Mouse (Mus musculus): ENCODE measurements at regions not wholly inside any gene's neighbourhood (a gene's known extent, or its start where the extent isn't known, plus 50 kb on each side); places are given as distances from the start of the nearest gene placed in this dataset.

DNA sequence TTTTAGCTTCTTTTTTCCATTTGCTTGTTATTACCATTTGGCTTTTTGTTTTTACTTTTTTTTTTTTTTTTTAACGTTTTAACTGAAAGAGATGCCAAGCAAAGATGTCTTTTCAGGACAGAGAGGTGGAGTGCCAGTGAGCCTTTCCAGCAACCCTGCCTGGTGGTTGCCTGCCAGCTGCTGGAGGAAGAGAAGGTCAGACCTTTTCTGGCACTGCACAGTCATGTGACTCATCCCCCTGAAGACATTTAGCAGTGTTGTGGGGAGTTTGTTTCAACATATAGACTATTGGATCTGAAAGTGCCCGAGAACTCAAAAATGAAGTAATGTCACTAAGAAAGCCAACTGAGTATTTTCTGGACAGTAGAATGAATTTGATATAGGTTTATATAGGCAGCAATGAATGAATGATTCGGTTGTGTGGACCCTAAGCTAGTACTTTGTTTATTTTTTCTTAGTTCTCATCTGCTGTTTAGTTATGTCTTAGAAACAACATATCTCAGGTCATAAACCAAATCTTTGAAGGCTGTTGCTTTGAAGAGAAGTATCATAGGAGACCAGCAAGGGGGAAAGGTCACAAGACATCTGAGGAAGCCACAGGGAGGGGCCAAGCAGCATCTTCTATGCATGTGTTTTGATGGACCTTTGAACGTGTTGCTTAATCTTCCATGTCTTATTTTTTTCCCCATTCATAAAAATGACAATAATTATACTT is 604.2 kb downstream of the Ptprc start:
- no peak for DNase-seq (ENCODE audit: low read depth, low spot score)

DNA sequence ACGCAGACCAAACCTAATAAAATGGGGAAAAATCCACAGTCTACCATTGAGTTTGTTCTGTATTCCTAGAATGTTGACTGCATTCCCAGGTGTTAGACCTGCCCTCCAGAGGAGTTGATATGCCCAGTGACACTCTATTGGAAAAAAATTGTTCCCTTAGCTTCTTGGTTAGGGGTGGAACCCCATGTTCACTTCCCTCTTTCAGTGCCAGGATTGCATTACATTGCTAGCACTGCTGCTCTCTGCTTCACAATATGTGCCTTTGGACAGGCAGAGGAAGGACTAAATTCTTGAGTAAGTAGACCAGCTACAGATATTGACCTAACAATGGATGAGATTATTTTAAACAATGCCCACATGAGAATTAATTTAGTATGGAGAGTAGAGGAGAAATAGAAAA is 607.3 kb upstream of the Nr5a2 start:
- DNase-seq (ENCODE audit: low read depth, low spot score): no peak

DNA sequence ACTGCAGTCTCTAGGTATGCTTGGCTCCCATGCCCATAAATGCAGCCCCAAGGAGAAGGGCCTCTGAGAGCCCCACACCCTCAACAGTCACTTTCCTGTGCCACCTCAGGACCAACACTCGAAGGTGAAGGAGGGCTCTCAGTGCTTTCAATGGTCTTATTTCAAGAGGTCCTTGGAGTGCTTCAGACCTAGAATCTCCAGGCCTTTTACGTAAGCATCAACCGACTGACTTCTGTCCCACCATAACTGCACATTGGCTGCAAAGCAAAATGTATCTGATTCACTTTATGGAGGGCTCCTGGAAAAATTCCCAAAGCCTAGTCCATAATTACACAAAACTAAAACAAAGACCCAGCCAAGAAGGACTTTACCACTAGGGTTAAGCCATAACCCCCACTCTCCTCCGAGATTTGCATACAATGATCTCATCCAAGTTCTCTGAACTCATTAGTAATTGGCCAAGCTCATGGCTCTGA is 605.4 kb upstream of the Nr5a2 start:
- no peak for DNase-seq (ENCODE audit: low read depth, low spot score)

DNA sequence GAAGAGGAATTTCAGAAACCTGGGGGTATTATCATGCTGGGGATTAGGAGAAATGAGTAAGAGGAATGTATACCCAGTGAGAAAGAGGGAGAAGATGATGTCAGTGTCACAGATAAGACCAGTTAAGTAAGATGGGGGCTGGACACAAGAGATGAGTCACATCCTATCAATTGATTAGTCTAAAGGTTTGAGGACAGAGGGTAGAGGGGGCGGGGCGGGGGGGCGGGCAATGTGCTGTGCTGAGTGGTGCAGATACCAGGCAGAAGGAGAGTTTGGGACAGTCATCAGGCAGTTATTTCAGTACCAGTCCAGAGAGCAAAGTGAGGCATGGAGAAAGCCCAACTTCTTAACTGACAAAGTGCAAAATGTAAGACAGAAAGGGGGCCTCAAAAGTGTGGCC is 601.4 kb upstream of the Nr5a2 start:
- DNase-seq (ENCODE audit: low read depth, low spot score): no peak

DNA sequence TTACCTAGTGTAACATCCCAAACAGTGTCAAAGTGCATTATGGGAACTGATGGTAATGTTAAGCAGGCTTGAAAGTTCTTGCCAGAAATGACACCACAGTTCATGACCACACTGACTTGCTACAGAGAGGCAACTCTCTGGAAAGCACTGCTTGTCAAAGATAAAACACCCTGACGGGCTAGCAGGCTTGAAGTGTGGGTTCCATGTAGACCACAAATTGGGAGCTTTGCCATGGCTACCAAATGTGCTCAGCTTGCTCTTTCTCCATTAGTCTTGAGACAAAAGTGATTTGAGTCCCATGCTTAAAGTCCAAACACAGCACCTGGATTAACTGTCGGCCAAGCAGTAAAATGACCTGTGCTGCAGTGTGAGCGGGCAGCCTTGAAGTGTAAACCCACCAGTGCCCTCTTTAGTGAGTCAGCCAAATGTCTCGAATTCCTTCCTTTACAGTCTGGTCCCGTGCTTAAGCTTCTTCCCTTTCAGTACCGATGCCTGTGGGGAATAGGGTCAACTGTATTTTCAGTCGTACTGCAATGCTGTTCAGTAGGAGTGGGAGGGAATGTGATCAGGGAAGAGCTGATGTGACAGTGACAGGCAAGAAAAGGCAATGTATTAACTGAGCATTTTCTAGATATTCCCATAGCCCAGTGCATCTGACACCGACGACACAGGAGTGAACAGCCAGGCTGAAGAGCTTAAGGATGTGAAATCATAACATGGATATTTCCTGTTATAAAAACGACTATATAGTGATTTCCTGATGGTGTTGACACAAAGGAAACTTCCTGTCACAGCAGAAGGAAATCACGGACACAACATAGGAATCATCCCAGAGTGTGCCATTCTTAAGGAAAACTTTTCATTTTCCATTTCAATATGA is 600.4 kb upstream of the Nr5a2 start:
- DNase-seq (ENCODE audit: low read depth, low spot score): no peak

DNA sequence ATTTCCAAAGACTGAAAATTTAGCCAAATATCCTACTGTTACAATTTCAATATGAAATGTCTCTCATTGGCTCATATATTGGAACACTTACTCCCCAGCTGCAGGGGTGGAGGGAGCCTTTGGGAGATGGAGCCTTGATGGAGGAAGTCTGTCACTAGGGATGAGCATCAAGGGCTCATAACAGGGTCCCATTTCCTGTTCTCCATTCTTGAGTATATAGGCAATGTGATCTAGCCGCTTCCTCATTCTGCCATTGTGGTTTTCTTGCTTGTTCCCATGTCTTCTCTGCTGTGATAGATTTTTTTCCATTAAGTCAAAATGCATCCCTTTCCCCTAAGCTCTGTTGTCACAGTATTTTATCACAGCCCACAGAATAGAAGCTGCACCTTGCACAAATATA is 589.4 kb upstream of the Nr5a2 start:
- no peak for DNase-seq (ENCODE audit: low read depth, low spot score)

DNA sequence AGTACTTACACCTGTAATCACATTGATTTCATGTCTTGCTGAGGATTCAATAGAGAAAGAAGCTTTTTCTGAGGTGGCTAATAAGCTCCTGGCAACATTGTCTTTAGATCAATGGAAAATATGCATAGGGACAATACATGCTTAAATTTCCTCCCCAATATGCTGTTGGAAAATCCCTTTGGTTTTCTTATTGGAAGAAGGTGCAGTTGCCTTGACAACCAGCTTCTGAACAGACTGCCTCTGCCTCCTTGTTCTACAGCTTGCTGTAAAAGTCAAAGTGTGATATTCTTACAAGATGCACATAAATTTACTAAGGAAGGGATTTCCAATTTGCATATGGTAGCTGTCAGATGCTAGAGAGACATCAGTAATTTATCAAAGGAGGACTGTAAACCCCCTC is 585.4 kb upstream of the Nr5a2 start:
- no peak for DNase-seq (ENCODE audit: low read depth, low spot score)

DNA sequence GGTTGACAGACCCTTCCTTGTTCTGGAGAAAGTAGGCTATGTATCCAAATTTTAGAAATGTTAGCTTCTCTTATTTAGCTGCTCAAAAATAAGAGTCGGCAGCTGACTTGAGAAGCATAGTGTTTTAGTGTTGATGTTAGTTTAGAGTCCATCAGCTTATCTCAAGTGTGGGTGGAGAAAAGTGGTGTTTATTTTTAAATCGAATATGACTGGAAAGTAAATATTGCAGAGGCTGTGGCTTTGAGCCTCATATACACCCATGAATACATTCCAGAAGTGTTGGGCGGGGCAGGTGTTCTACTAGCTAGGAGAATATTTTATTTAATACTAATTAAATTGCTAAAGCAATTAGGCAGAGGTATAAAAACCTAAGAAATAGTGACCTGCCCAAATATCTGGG is 583.6 kb upstream of the Nr5a2 start:
- no peak for DNase-seq (ENCODE audit: low read depth, low spot score)

DNA sequence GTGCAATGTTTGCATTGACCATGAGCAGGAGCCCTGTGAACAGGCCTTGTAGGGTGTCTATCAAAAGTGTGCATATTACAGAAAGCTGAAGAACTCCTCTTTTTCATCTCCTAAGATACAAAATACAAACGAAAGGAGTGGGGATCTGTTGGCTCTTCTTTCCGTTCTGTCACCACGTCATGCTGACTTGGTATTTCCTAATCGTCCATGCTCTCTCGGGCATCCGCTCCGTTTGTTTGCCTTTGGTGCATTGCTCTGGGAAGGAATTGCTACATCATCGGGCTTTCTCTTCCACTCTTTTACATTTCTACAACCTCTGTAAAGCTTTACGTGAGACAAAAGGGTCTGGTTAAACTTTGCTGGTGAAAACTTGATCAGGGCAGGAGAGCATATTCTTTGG is 581.2 kb upstream of the Nr5a2 start:
- no peak for DNase-seq (ENCODE audit: low read depth, low spot score)

DNA sequence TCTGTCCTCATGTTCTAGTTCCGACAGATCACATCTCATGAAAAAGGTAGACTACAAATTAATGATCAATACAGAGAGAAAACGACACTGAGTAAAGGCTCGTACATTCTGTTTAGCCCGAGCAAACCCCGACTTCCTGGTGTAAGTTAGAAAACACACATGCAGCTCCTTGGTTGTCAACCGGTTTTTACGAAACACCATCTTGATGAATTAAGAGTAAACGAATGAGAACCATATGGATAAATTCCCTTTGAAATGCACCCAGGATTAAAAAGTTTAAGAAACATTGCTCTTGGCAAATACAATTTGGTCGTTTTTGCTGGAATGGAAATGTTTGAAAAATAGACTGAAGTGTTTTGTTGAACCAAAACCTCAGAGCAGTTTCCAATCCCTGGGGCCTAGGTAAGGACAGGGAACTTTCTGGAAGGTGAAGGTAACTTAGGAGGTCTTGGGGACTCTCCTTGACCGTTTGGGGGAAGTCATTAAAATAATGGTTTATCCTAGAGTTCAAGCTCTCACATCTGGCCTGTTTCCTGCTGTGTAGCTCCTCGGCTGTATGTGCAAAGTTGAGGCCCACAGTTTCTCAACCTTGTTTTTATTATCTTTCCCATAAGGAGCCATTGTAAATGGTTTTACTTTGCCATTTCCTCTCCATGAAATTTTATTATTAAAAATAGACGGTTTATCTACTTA is 579.3 kb upstream of the Nr5a2 start:
- DNase-seq (ENCODE audit: low read depth, low spot score): no peak

DNA sequence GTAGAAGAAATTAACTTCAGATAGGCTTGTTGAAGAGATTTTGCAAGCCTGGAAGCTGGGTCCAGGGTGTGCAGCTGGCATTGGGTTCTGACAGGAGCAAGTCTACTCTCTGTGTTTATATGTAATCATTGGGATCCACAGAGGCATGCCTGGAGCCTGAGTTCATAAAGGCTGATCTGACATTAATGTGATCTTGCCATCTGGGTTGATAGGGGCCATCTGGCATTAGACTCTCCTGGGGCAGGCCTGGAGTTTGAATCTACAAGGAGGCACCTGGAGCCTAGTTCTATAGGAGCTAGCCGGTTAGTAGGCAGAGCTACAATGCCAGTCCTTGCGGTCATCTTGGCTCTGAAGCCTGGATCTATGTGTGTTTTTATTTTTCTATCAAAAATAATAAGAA is 554.5 kb upstream of the Nr5a2 start:
- no peak for DNase-seq (ENCODE audit: low read depth, low spot score)

DNA sequence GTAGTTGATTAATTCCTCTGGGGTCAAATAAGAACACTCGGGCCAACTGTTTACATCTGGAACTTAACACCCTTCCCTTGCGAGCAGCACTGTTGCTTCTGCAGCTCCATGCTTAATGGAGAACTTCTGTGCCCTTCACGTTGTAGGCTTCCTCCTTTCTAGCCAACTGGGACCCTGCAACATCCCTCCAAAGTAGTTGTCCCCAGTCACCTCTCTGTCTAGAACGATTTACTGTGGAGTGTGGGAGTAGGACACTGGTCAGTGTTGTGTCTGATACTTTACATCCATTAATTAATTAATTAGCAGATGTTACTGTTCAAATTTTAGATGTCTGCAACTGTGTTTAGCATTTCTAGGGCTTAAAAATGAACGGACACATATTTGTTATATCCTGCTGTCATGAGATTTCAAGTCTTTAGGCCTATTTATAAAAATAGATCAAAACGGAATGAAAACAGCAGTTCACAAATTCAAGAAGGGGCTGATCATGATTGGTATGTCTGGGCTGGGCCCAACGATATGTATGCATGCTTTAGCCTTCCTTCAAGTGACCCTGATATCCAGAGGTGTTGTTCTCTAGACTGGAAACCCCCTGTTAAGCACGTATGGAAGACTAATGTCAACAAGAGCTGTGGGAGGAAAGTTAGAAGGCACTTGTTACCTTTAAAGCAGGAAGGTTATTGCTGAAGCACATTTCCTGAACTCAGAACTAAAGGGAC is 543.6 kb upstream of the Nr5a2 start:
- DNase-seq (ENCODE audit: low read depth, low spot score): no peak

DNA sequence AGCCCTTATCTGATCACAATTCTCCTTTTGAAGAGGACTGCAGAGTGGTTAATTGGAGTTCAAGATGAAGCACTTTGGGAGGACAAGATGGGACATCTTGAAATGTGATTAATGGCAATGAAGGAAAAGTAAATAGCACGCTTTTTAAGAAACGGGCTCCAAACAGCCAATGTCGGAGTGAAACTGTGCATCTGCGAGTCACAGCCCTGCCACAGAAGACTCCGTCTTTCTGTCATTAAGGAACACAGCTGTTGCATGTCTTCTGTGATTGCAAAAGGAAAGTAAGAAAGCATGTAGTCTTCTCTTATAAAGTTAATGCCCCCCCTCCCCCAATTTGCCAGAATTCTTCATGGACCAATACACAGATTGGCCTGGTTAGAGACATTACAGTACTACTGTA is 528.0 kb upstream of the Nr5a2 start:
- no peak for DNase-seq (ENCODE audit: low read depth, low spot score)

DNA sequence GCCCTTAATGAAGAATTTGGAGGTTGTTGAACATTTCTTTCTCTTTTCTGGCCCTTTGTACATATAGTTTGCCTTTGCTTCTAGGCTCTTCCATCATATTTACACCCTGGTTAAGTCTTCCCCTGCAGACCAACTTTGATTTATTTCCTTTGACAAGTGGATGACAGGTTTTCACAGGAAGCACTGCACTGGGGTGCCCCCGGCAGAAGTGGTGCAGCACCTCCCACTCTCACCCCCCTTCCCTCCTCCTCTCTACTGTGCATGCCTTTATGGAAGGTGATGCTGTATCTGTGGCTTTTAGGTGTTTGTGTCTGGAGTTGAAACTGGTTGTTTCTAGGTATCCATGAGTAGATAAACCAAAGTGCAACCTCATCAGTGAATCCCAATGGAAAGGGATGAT is 518.2 kb upstream of the Nr5a2 start:
- no peak for DNase-seq (ENCODE audit: low read depth, low spot score)

DNA sequence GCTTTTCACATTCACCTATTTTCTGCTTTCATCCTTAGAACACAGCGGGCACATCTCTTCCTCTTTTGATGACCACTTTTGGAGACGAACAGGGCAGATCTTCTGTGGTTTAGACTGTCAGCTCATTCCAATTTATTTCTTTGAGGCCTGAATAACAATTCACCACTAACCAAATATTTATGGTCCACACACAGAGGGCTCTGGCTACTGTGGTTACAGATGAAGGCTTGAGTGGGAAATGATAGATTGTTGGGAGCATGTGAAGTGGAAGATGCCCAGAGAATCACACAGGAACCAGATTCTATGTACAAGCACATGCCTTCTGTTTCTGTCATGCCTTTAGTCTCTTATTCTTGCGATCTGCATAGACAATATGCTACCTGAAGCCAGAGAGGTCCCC is 517.0 kb upstream of the Nr5a2 start:
- DNase-seq (ENCODE audit: low read depth, low spot score): no peak

DNA sequence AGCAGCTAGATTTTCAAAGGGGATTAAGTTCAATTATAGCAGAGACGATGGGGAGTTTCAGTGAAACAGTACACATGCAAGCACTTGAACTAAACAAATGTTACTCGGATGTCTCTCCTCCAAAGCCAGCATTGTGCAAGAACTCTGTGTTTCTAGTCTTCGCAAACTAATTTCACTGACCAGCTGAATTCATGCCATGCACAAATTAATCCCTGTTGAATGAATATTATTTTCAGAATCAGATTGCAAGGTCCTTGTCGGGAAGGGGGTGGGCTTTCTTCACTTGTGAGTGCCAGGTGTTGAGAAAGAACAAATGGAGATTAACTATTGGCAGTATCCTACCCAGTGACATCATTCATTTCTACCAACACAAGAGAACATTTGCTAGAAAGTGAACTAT is 514.6 kb upstream of the Nr5a2 start:
- DNase-seq (ENCODE audit: low read depth, low spot score): no peak

DNA sequence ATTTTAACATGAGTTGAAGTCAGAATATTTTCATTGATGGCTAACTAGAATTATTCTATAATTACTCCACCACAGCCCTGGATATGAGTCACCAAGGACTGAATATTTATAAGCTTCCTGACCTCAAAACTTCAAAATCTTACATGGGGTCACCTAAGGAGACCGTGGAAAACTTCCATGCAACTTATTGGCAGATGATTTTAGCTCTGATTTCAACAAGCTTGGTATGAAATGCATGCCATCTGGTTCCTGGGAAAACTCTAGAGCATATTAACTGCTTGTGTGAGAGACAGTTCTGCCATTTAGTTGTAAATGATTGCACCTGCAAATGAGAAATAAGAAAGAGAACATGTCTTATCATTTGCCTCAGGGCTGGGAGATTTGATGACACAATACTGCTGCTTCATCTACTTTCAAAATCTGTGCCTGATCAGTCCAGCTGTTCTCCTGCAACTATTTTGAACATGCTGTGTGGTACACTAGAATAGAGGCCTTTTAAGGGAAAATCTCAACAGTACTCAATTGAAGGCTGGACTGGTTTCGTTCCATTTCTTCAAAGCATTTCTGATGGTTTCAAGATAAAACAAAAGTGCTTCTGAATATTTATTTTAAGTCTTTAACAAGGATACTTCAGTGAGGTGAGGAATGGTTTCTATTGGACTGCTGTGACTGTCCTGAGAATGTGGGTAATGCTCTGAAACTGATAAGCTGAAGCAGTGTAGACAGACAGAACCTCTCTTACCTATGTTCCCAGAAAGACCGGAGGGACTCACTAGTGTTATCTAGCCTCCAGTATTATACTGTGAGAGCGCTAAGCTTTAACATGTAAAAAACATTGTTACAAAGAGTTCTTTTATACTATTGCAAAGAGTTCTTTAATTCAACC is 513.8 kb upstream of the Nr5a2 start:
- DNase-seq (ENCODE audit: low read depth, low spot score): no peak

DNA sequence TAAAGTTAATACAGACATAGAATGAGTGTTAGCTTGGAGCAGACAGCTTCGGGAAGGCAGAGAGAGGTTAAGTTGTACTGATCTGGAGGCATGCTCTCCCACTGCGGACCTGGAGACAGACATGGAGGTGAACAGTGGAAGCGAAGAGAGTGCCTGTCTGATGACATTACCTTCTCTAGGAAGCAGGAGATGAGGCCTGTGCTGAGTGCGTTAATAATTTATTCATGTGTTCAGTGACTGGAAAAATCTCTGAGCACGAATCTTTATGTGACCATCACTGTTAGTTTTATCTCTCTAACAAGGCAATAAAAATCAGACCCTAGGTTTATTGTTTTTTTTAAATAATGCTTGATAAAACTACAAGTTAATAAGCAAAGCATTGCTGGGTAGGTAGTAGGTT is 504.7 kb upstream of the Nr5a2 start:
- no peak for DNase-seq (ENCODE audit: low read depth, low spot score)

DNA sequence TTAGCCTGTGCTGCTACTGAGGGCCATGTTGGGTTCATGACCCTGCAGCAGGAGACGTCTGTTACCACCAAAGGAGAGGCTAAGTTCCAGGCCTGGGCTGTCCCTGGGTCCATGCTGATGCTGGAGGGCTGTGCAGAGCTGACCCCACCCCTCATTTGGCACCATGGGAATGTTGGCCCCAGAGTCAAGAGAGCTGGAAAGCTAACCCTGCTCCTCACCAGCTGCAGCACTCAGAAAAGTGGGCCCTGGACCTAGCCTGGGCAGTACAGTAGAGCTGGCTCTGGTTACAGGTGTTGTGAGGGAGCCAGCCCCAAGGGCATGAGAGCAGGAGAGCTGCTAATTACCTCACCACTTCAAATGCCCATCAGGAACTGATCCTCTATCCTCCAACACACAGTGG is 500.9 kb upstream of the Nr5a2 start:
- DNase-seq (ENCODE audit: low read depth, low spot score): no peak

DNA sequence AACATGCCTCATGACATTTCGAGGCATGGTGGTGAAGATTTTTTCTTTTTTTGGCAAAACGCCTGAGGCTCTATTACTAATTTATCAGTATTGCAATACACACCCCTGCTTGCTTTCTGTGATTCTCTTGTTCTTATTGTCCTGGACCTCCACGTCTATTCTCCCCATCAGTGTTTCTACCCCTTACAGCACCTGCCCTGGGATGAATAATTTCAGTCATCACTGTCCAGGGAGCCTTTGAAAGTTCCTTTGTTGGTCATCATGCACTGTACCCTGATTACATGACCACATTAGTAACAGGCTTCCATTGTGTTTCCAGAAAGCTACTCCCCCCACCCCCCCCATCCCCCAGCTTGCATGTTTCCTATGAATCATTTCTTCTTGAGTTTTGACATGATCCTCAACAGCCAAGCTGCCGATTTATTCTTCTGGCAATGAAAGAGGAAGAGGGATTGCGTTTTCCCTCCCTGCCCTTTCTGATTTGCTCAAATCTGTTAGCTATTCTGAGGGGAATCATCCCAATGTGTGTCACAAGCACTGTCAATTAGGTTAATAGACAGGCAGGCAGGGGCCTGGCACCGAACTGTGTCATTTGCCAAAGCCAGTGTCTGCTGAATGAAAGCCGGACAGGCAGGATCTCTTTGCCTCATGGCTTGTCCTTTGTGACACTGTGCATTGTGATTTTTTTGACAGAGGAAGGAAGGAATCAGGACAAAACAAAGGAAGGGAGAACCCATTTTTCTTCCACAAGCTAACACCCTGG is 493.4 kb upstream of the Nr5a2 start:
- no peak for DNase-seq (ENCODE audit: low read depth, low spot score)

All from c-Kit-negative CD71-positive TER-119-positive erythroid progenitor cells, embryonic 14.5 days (primary cell).